Comparison of ENCODE assay signal across 28 mouse cellular contexts in the genomic region with DNA sequence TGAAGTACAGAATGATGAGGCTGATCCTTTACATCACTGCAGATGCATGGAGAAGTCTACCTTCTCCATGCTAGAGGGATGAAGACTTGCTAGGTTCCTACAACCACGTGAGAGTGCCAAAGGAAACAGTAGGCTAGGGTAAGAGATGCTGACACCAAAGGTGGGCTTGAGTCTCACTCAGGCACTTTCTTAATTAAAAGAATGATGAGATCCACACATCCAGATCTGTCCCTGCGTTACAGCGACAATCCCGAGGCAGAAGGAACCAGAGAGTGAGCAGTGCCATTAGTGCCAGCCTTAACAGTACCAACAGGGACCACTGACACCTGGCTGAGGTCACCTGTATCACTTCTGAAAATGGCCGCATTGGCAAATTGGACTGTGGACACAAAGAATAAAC.
"Had no signal": no experiment of that assay in that cellular context is flagged by ENCODE, and none has a peak within 500 bp of the region (broad histone marks: within the 10 kb centered on the region; RNA-seq: fewer than 3 reads in every experiment).

No protein-coding gene starts in this region.

- H3K4me3 ChIP-seq: embryonic facial prominence, embryonic 10.5 days; embryonic facial prominence, embryonic 12.5 days; embryonic facial prominence, embryonic 13.5 days; embryonic facial prominence, embryonic 15.5 days; erythroblast, embryonic 14.5 days; forebrain, embryonic 10.5 days; forebrain, embryonic 12.5 days; forebrain, embryonic 13.5 days; forebrain, embryonic 15.5 days; gastrocnemius, adult 2 months; heart, adult 2 months had no signal

- H3K9me3 ChIP-seq: embryonic facial prominence, embryonic 10.5 days; embryonic facial prominence, embryonic 12.5 days; embryonic facial prominence, embryonic 13.5 days; embryonic facial prominence, embryonic 15.5 days; forebrain, embryonic 10.5 days; forebrain, embryonic 12.5 days; forebrain, embryonic 13.5 days; forebrain, embryonic 15.5 days had no signal

- H3K4me2 ChIP-seq: embryonic facial prominence, embryonic 12.5 days; embryonic facial prominence, embryonic 13.5 days; embryonic facial prominence, embryonic 15.5 days; forebrain, embryonic 12.5 days; forebrain, embryonic 13.5 days; forebrain, embryonic 15.5 days had no signal

- H3K36me3 ChIP-seq: embryonic facial prominence, embryonic 10.5 days; embryonic facial prominence, embryonic 12.5 days; embryonic facial prominence, embryonic 13.5 days; embryonic facial prominence, embryonic 15.5 days; forebrain, embryonic 10.5 days; forebrain, embryonic 12.5 days; forebrain, embryonic 15.5 days had no signal

- H3K27ac ChIP-seq: embryonic facial prominence, embryonic 10.5 days; embryonic facial prominence, embryonic 12.5 days; embryonic facial prominence, embryonic 13.5 days; embryonic facial prominence, embryonic 15.5 days; forebrain, embryonic 10.5 days; forebrain, embryonic 12.5 days; forebrain, embryonic 13.5 days; forebrain, embryonic 15.5 days; gastrocnemius, adult 2 months; heart, adult 2 months had no signal

- H3K27me3 ChIP-seq: embryonic facial prominence, embryonic 12.5 days; embryonic facial prominence, embryonic 13.5 days; embryonic facial prominence, embryonic 15.5 days; forebrain, embryonic 12.5 days; forebrain, embryonic 13.5 days; forebrain, embryonic 15.5 days had no signal

- ATAC-seq: forebrain, embryonic 13.5 days; forebrain, embryonic 14.5 days; forebrain, embryonic 15.5 days; forebrain, embryonic 16.5 days; forebrain, postnatal 0 days had no signal

- H3K4me1 ChIP-seq: forebrain, embryonic 13.5 days; forebrain, embryonic 15.5 days had no signal

- DNase-seq: cerebellum, adult 2 months; cerebellum, adult 8-10 months; cerebellum, adult 9-10 months; cerebellum, adult 9-11 months; cerebellum, postnatal 10 days; cerebellum, postnatal 14 days; cerebellum, postnatal 25 days; cerebellum, postnatal 36 days; embryo, embryonic 11 days; forebrain, postnatal 0 days; gastrocnemius, adult 2 months; gastrocnemius, postnatal 10 days; gastrocnemius, postnatal 14 days; gastrocnemius, postnatal 25 days; gastrocnemius, postnatal 36 days; heart, adult 18-20 months; heart, adult 2 months had no signal

- H3K9ac ChIP-seq: embryonic facial prominence, embryonic 12.5 days; embryonic facial prominence, embryonic 13.5 days; embryonic facial prominence, embryonic 15.5 days; forebrain, embryonic 12.5 days; forebrain, embryonic 13.5 days; forebrain, embryonic 15.5 days; forebrain, postnatal 0 days had no signal
